Mouse (Mus musculus): ENCODE data around the gene Elfn2. TPM values are rescaled to one million over a fixed set of nuclear protein-coding genes. Genes with fewer than 3 reads are reported as not detected.
A peak's percentile ranks its signal among the peaks of the same experiment; 100 is the strongest.

Gene Elfn2
- polyA plus RNA-seq, 1 experiment from 2014 or later: 0.13 TPM

- Histone ChIP-seq H3K36me3 (ENCODE audit: insufficient read depth, low read length) (no peaks in the 10 kb centered on the region), H3K27me3 (ENCODE audit: insufficient read depth, low read length) (0 out of 2 replicates have a peak, but pooled peaks cover 5% of the 10 kb centered on the region), H3K9ac (ENCODE audit: low read depth, low read length) (no peak overlapping the region), H3K9me3 (replicated peaks; ENCODE audit: low read length) (no peaks in the 10 kb centered on the region), H3K4me2 (ENCODE audit: low read length) (no peak overlapping the region), H3K4me1 (replicated peaks; ENCODE audit: insufficient read depth, low read length) (no peaks in the 10 kb centered on the region), H3K4me3 (replicated peaks; ENCODE audit: low read depth, low read length) (no peak overlapping the region), H3K27ac (no peak overlapping the region)
- 13% methylated on average over 5 of the region's 5 CpGs for WGBS
- DNase-seq (ENCODE audit: low spot score) (no peak), ATAC-seq (replicated peaks; ENCODE audit: low FRiP score, low read depth) (no peak)
- no peak for TF ChIP-seq CTCF (IDR thresholded peaks at IDR 0.05; ENCODE audit: low read depth)
These were observed 22.8 kb downstream of the Elfn2 start for GRCm38 (mm10) chr15:78695745-78696144.

GRCm38 (mm10) chr15:78692505-78692904, 26.1 kb downstream of the Elfn2 start:
- 50% methylated on average over 8 of the region's 8 CpGs for WGBS
- ATAC-seq (replicated peaks; ENCODE audit: low FRiP score, low read depth) (no peak), DNase-seq (ENCODE audit: low spot score) (no peak)
- Histone ChIP-seq H3K27me3 (ENCODE audit: insufficient read depth, low read length) (no peaks in the 10 kb centered on the region), H3K36me3 (ENCODE audit: insufficient read depth, low read length) (no peaks in the 10 kb centered on the region), H3K9ac (ENCODE audit: low read depth, low read length) (no peak overlapping the region), H3K4me1 (replicated peaks; ENCODE audit: insufficient read depth, low read length) (no peaks in the 10 kb centered on the region), H3K27ac (no peak overlapping the region), H3K9me3 (replicated peaks; ENCODE audit: low read length) (no peaks in the 10 kb centered on the region), H3K4me3 (replicated peaks; ENCODE audit: low read depth, low read length) (no peak overlapping the region), H3K4me2 (ENCODE audit: low read length) (no peak overlapping the region)
- TF ChIP-seq CTCF (IDR thresholded peaks at IDR 0.05; ENCODE audit: low read depth): no peak

GRCm38 (mm10) chr15:78690716-78691115, 27.9 kb downstream of the Elfn2 start:
- H3K9ac ChIP-seq (ENCODE audit: low read depth, low read length): no peak overlapping the region
- no peaks in the 10 kb centered on the region for H3K36me3 ChIP-seq (ENCODE audit: insufficient read depth, low read length)
- no peak overlapping the region for H3K4me3 ChIP-seq (replicated peaks; ENCODE audit: low read depth, low read length)
- WGBS: 55% methylated on average over 2 of the region's 2 CpGs
- H3K4me2 ChIP-seq (ENCODE audit: low read length): no peak overlapping the region
- H3K9me3 ChIP-seq (replicated peaks; ENCODE audit: low read length): no peaks in the 10 kb centered on the region
- DNase-seq (ENCODE audit: low spot score) (no peak), ATAC-seq (replicated peaks; ENCODE audit: low FRiP score, low read depth) (no peak)
- H3K27me3 ChIP-seq (ENCODE audit: insufficient read depth, low read length): no peaks in the 10 kb centered on the region
- no peaks in the 10 kb centered on the region for H3K4me1 ChIP-seq (replicated peaks; ENCODE audit: insufficient read depth, low read length)
- TF ChIP-seq CTCF (IDR thresholded peaks at IDR 0.05; ENCODE audit: low read depth): no peak
- H3K27ac ChIP-seq: no peak overlapping the region

GRCm38 (mm10) chr15:78686910-78687309, 31.7 kb downstream of the Elfn2 start:
- no peaks in the 10 kb centered on the region for H3K27me3 ChIP-seq (ENCODE audit: insufficient read depth, low read length)
- no peaks in the 10 kb centered on the region for H3K9me3 ChIP-seq (replicated peaks; ENCODE audit: low read length)
- no peak overlapping the region for H3K4me2 ChIP-seq (ENCODE audit: low read length)
- WGBS: 76% methylated on average over 7 of the region's 7 CpGs
- TF ChIP-seq CTCF (IDR thresholded peaks at IDR 0.05; ENCODE audit: low read depth): no peak
- no peak overlapping the region for H3K27ac ChIP-seq
- no peak overlapping the region for H3K4me3 ChIP-seq (replicated peaks; ENCODE audit: low read depth, low read length)
- DNase-seq (ENCODE audit: low spot score) (no peak), ATAC-seq (replicated peaks; ENCODE audit: low FRiP score, low read depth) (no peak)
- H3K9ac ChIP-seq (ENCODE audit: low read depth, low read length): no peak overlapping the region
- no peaks in the 10 kb centered on the region for H3K36me3 ChIP-seq (ENCODE audit: insufficient read depth, low read length)
- H3K4me1 ChIP-seq (replicated peaks; ENCODE audit: insufficient read depth, low read length): no peaks in the 10 kb centered on the region

GRCm38 (mm10) chr15:78684111-78684510, 34.5 kb downstream of the Elfn2 start:
- Histone ChIP-seq H3K36me3 (ENCODE audit: insufficient read depth, low read length) (no peaks in the 10 kb centered on the region), H3K27me3 (ENCODE audit: insufficient read depth, low read length) (no peaks in the 10 kb centered on the region), H3K4me2 (ENCODE audit: low read length) (no peak overlapping the region), H3K4me1 (replicated peaks; ENCODE audit: insufficient read depth, low read length) (peaks cover 4% of the 10 kb centered on the region; the same call in 1 of the 2 replicates), H3K9ac (ENCODE audit: low read depth, low read length) (no peak overlapping the region; the same call in 1 of the 2 replicates), H3K9me3 (replicated peaks; ENCODE audit: low read length) (no peaks in the 10 kb centered on the region), H3K4me3 (replicated peaks; ENCODE audit: low read depth, low read length) (no peak overlapping the region), H3K27ac (no peak overlapping the region)
- ATAC-seq (replicated peaks; ENCODE audit: low FRiP score, low read depth) (no peak), DNase-seq (ENCODE audit: low spot score) (peak; percentile 50)
- TF ChIP-seq CTCF (IDR thresholded peaks at IDR 0.05; ENCODE audit: low read depth): no peak
- WGBS: 4% methylated on average over 9 of the region's 9 CpGs

GRCm38 (mm10) chr15:78683474-78683873, 35.1 kb downstream of the Elfn2 start:
- Histone ChIP-seq H3K4me3 (replicated peaks; ENCODE audit: low read depth, low read length) (no peak overlapping the region), H3K9me3 (replicated peaks; ENCODE audit: low read length) (no peaks in the 10 kb centered on the region), H3K27me3 (ENCODE audit: insufficient read depth, low read length) (no peaks in the 10 kb centered on the region), H3K4me1 (replicated peaks; ENCODE audit: insufficient read depth, low read length) (peaks cover 4% of the 10 kb centered on the region; the same call in 1 of the 2 replicates), H3K4me2 (ENCODE audit: low read length) (no peak overlapping the region), H3K27ac (no peak overlapping the region), H3K36me3 (ENCODE audit: insufficient read depth, low read length) (no peaks in the 10 kb centered on the region), H3K9ac (ENCODE audit: low read depth, low read length) (no peak overlapping the region)
- WGBS: 47% methylated on average over 8 of the region's 8 CpGs
- ATAC-seq (replicated peaks; ENCODE audit: low FRiP score, low read depth) (no peak), DNase-seq (ENCODE audit: low spot score) (no peak)
- TF ChIP-seq CTCF (IDR thresholded peaks at IDR 0.05; ENCODE audit: low read depth): no peak

GRCm38 (mm10) chr15:78681781-78682180, 36.8 kb downstream of the Elfn2 start:
- Histone ChIP-seq H3K27me3 (ENCODE audit: insufficient read depth, low read length) (no peaks in the 10 kb centered on the region), H3K4me2 (ENCODE audit: low read length) (no peak overlapping the region), H3K4me3 (replicated peaks; ENCODE audit: low read depth, low read length) (no peak overlapping the region), H3K27ac (no peak overlapping the region), H3K36me3 (ENCODE audit: insufficient read depth, low read length) (no peaks in the 10 kb centered on the region), H3K9me3 (replicated peaks; ENCODE audit: low read length) (no peaks in the 10 kb centered on the region), H3K4me1 (replicated peaks; ENCODE audit: insufficient read depth, low read length) (peaks cover 4% of the 10 kb centered on the region; the same call in 1 of the 2 replicates), H3K9ac (ENCODE audit: low read depth, low read length) (0 out of 2 replicates have a peak overlapping the region, but pooled peaks have one; percentile 13)
- ATAC-seq (replicated peaks; ENCODE audit: low FRiP score, low read depth) (no peak), DNase-seq (ENCODE audit: low spot score) (no peak)
- 67% methylated on average over 8 of the region's 8 CpGs for WGBS
- no peak for TF ChIP-seq CTCF (IDR thresholded peaks at IDR 0.05; ENCODE audit: low read depth)
